Mouse (Mus musculus) lung, embryonic 14.5 days (tissue): ENCODE results near the gene Cacnb2. TPM values are rescaled to one million over a fixed set of nuclear protein-coding genes. Genes with fewer than 3 reads are reported as not detected.

Experiments
- ATAC-seq: fragments of 200-750 bp; cut with Nextera tagmentation; 2 replicates; pipeline ENCODE4 v1.8.0; 2017; ENCODE audit warnings: mild to moderate bottlenecking, moderate TSS enrichment, moderate library complexity; ENCODE audit not compliant: insufficient read depth
- DNase-seq: peaks from one replicate; pipeline ENCODE4 v3.0.0-alpha.2; 2015
- H3K27ac ChIP-seq: fragments of 300-500 bp; sonication (generic); 2 replicates; pipeline ENCODE4 v1.5.1; 2014; ENCODE audit warnings: low read depth, mild to moderate bottlenecking, moderate library complexity
- H3K27me3 ChIP-seq: fragments of 300-500 bp; sonication (generic); 2 replicates; pipeline ENCODE4 v1.6.1; 2014; ENCODE audit warnings: low read length, control low read depth; ENCODE audit not compliant: insufficient read depth
- H3K36me3 ChIP-seq: fragments of 300-500 bp; sonication (generic); 2 replicates; pipeline ENCODE4 v1.6.1; 2014; ENCODE audit warnings: control low read depth; ENCODE audit not compliant: insufficient read depth
- H3K4me1 ChIP-seq: fragments of 300-500 bp; sonication (generic); 2 replicates; pipeline ENCODE4 v1.6.1; 2014; ENCODE audit warnings: antibody characterized with exemption, control low read depth; ENCODE audit not compliant: insufficient read depth
- H3K4me2 ChIP-seq: fragments of 300-500 bp; sonication (generic); 2 replicates; pipeline ENCODE4 v1.6.1; 2014; ENCODE audit warnings: mild to moderate bottlenecking
- H3K4me3 ChIP-seq: fragments of 300-500 bp; sonication (generic); 2 replicates; pipeline ENCODE4 v1.5.1; 2014; ENCODE audit warnings: low read depth, low read length
- H3K9ac ChIP-seq: fragments of 300-500 bp; sonication (generic); 2 replicates; pipeline ENCODE4 v1.6.1; 2014
- H3K9me3 ChIP-seq: fragments of 300-500 bp; sonication (generic); 2 replicates; pipeline ENCODE4 v1.6.1; 2016; ENCODE audit warnings: low read depth, low read length, control low read depth
- CTCF ChIP-seq: IDR thresholded peaks from 2 replicates; pipeline ENCODE4 v1.5.1; 2016; ENCODE audit warnings: antibody characterized with exemption, low read depth
- WGBS: fragments of 180-500 bp; shearing (Covaris S2); extraction: QIAGEN DNeasy Blood & Tissue Kit; methylation state at CpG from one replicate; pipeline ENCODE4 v1.1.7; 2014; 5-methylcytosine and 5-hydroxymethylcytosine counted together
- polyA plus RNA-seq: library from polyadenylated mRNA; unstranded; fragments of >200 nt; fragmentation: Nextera tagmentation; extraction: Ambion mirVana; gene quantifications from 2 replicates; pipeline ENCODE4 v1.2.1, GENCODE M21; 2014

The Cacnb2 gene
- polyA plus RNA-seq, 1 experiment from 2014 or later = 9.8 TPM

- H3K9me3 ChIP-seq = no peaks in the 10 kb centered on the region
- H3K36me3 ChIP-seq = no peaks in the 10 kb centered on the region
- H3K4me2 ChIP-seq = no peak overlapping the region
- no peaks in the 10 kb centered on the region for H3K27me3 ChIP-seq
- no peak for DNase-seq
- ATAC-seq = no peak
- no peak overlapping the region for H3K4me3 ChIP-seq
- TF ChIP-seq CTCF = no peak
- H3K4me1 ChIP-seq = peaks cover 8% of the 10 kb centered on the region; the same call in 1 of the 2 replicates
- no peak overlapping the region for H3K27ac ChIP-seq
- no peak overlapping the region for H3K9ac ChIP-seq
These were observed 276.1 kb downstream of the Cacnb2 start for GRCm38 (mm10) chr2:14878953-14879352.

GRCm38 (mm10) chr2:14883460-14883859, 280.6 kb downstream of the Cacnb2 start:
- Histone ChIP-seq H3K4me2 (no peak overlapping the region), H3K9me3 (no peaks in the 10 kb centered on the region), H3K27ac (no peak overlapping the region), H3K4me1 (peaks cover 3% of the 10 kb centered on the region; the same call in 1 of the 2 replicates), H3K4me3 (no peak overlapping the region), H3K36me3 (no peaks in the 10 kb centered on the region), H3K27me3 (no peaks in the 10 kb centered on the region), H3K9ac (no peak overlapping the region)
- ATAC-seq = no peak
- WGBS = 61% methylated on average over 3 of the region's 3 CpGs
- peak; percentile 31 for DNase-seq
- TF ChIP-seq CTCF = no peak

- ATAC-seq (peak; percentile 92), DNase-seq (peak; percentile 76)
These were observed 285.7 kb downstream of the Cacnb2 start for GRCm38 (mm10) chr2:14888406-14889195.

GRCm38 (mm10) chr2:14903837-14904236, 300.9 kb downstream of the Cacnb2 start:
- H3K4me1 ChIP-seq = no peaks in the 10 kb centered on the region
- H3K27ac ChIP-seq = no peak overlapping the region
- 85% methylated on average over 3 of the region's 3 CpGs for WGBS
- no peak overlapping the region for H3K4me2 ChIP-seq
- ATAC-seq = no peak
- no peak for DNase-seq
- no peaks in the 10 kb centered on the region for H3K9me3 ChIP-seq
- H3K4me3 ChIP-seq = no peak overlapping the region
- no peak overlapping the region for H3K9ac ChIP-seq
- no peaks in the 10 kb centered on the region for H3K36me3 ChIP-seq
- TF ChIP-seq CTCF = no peak
- H3K27me3 ChIP-seq = no peaks in the 10 kb centered on the region

More at GRCm38 (mm10) chr2:14888406-14889195, 285.7 kb downstream of the Cacnb2 start:
- H3K4me1 ChIP-seq = no peaks in the 10 kb centered on the region
- H3K9me3 ChIP-seq = no peaks in the 10 kb centered on the region
- no peak for TF ChIP-seq CTCF
- no peak overlapping the region for H3K4me2 ChIP-seq
- H3K9ac ChIP-seq = no peak overlapping the region
- no peaks in the 10 kb centered on the region for H3K36me3 ChIP-seq
- peak overlapping the region; percentile 32; the same call in 1 of the 2 replicates for H3K27ac ChIP-seq
- 11% methylated on average over 4 of the region's 4 CpGs for WGBS
- no peak overlapping the region for H3K4me3 ChIP-seq
- no peaks in the 10 kb centered on the region for H3K27me3 ChIP-seq

GRCm38 (mm10) chr2:14904865-14905264, 302.0 kb downstream of the Cacnb2 start:
- no peak for ATAC-seq
- 87% methylated on average over 2 of the region's 2 CpGs for WGBS
- Histone ChIP-seq H3K4me3 (no peak overlapping the region), H3K36me3 (no peaks in the 10 kb centered on the region), H3K4me1 (no peaks in the 10 kb centered on the region), H3K9me3 (no peaks in the 10 kb centered on the region), H3K27ac (no peak overlapping the region), H3K9ac (no peak overlapping the region), H3K4me2 (no peak overlapping the region), H3K27me3 (no peaks in the 10 kb centered on the region)
- DNase-seq = no peak
- no peak for TF ChIP-seq CTCF

GRCm38 (mm10) chr2:14907124-14907925, 304.4 kb downstream of the Cacnb2 start:
- no peaks in the 10 kb centered on the region for H3K36me3 ChIP-seq
- no peaks in the 10 kb centered on the region for H3K27me3 ChIP-seq
- H3K4me3 ChIP-seq = no peak overlapping the region
- WGBS = 47% methylated on average over 10 of the region's 10 CpGs
- no peak overlapping the region for H3K9ac ChIP-seq
- H3K9me3 ChIP-seq = no peaks in the 10 kb centered on the region
- no peak overlapping the region for H3K27ac ChIP-seq
- DNase-seq (no peak), ATAC-seq (no peak)
- no peaks in the 10 kb centered on the region for H3K4me1 ChIP-seq
- no peak overlapping the region for H3K4me2 ChIP-seq
- no peak for TF ChIP-seq CTCF

GRCm38 (mm10) chr2:14917585-14918247, 314.8 kb downstream of the Cacnb2 start:
- H3K4me1 ChIP-seq = no peaks in the 10 kb centered on the region
- H3K4me3 ChIP-seq = no peak overlapping the region
- H3K9ac ChIP-seq = no peak overlapping the region
- WGBS = 74% methylated on average over 3 of the region's 3 CpGs
- no peaks in the 10 kb centered on the region for H3K9me3 ChIP-seq
- H3K4me2 ChIP-seq = no peak overlapping the region
- H3K27ac ChIP-seq = no peak overlapping the region
- no peaks in the 10 kb centered on the region for H3K27me3 ChIP-seq
- DNase-seq = peak; percentile 40
- ATAC-seq = no peak
- TF ChIP-seq CTCF = no peak
- no peaks in the 10 kb centered on the region for H3K36me3 ChIP-seq
